Mouse (Mus musculus): ENCODE measurements around the gene Cacng3. TPM values are rescaled to one million over a fixed set of nuclear protein-coding genes. Genes with fewer than 3 reads are reported as not detected.

Cacng3 gene
- polyA plus RNA-seq, 2 experiments: not detected

- DNase-seq (ENCODE audit: low read depth in 3 of 3, low spot score in 3 of 3) (no peak), ATAC-seq (ENCODE audit: insufficient read depth) (no peak)
- no peak overlapping the region for H3K27ac ChIP-seq
- no peak for TF ChIP-seq EP300 (IDR thresholded peaks at IDR 0.05; ENCODE audit: low read depth)
- TF ChIP-seq CTCF (IDR thresholded peaks at IDR 0.05; ENCODE audit: low read depth): no peak
- H3K9me3 ChIP-seq (ENCODE audit: control insufficient read depth, low read length): no peaks in the 10 kb centered on the region
- no peak overlapping the region for H3K4me3 ChIP-seq (ENCODE audit: insufficient read depth in 1 of 2, low read depth in 2 of 2, low read length in 2 of 2)
- H3K36me3 ChIP-seq (replicated peaks; ENCODE audit: control insufficient read depth, insufficient read depth, low read depth): no peaks in the 10 kb centered on the region
- 39% methylated on average over 3 of the region's 3 CpGs for WGBS (ENCODE audit: insufficient replicate concordance)
- H3K27me3 ChIP-seq (ENCODE audit: control insufficient read depth, insufficient read depth, low read length): no peaks in the 10 kb centered on the region
- H3K4me2 ChIP-seq (ENCODE audit: low read depth): no peak overlapping the region
- H3K9ac ChIP-seq (replicated peaks): no peak overlapping the region
- H3K4me1 ChIP-seq (replicated peaks; ENCODE audit: control insufficient read depth in 2 of 2, insufficient read depth in 2 of 2, low read length in 1 of 2): no peaks in the 10 kb centered on the region
Measured at GRCm38 (mm10) chr7:122631151-122631550, 39.1 kb upstream of the Cacng3 start.

DNA sequence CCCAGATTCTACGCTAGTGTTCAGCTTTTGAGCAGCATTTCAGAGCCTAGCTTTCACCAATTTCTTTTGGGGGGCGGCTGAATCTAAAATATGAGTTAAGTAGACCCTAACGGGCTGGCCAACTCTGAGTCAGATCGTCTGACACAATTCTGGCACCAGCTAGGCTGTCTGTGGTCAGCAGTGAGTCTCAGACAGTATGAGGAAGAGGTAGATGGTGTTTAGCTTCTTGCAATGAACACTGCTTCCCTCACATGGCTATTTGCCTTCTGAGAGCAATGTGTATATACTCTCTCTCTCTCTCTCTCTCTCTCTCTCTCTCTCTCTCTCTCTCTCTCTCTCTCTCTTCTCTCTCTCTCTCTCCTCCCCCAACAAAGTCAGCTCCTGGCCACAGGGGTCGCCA, 37.3 kb upstream of the Cacng3 start:
- no peaks in the 10 kb centered on the region for H3K36me3 ChIP-seq (replicated peaks; ENCODE audit: control insufficient read depth, insufficient read depth, low read depth)
- no peak for ATAC-seq (ENCODE audit: insufficient read depth)
- no peaks in the 10 kb centered on the region for H3K9me3 ChIP-seq (ENCODE audit: control insufficient read depth, low read length)
- H3K27me3 ChIP-seq (ENCODE audit: control insufficient read depth, insufficient read depth, low read length): no peaks in the 10 kb centered on the region
- no peak overlapping the region for H3K4me3 ChIP-seq (ENCODE audit: insufficient read depth in 1 of 2, low read depth in 2 of 2, low read length in 2 of 2)
- H3K9ac ChIP-seq (replicated peaks): no peak overlapping the region
- no peaks in the 10 kb centered on the region for H3K4me1 ChIP-seq (replicated peaks; ENCODE audit: control insufficient read depth in 2 of 2, insufficient read depth in 2 of 2, low read length in 1 of 2)
- no peak for DNase-seq (ENCODE audit: low read depth in 3 of 3, low spot score in 3 of 3)
- no peak for TF ChIP-seq CTCF (IDR thresholded peaks at IDR 0.05; ENCODE audit: low read depth)
- TF ChIP-seq EP300 (IDR thresholded peaks at IDR 0.05; ENCODE audit: low read depth): no peak
- WGBS (ENCODE audit: insufficient replicate concordance): 35% methylated on average over 5 of the region's 5 CpGs
- H3K27ac ChIP-seq: no peak overlapping the region
- H3K4me2 ChIP-seq (ENCODE audit: low read depth): no peak overlapping the region

DNA sequence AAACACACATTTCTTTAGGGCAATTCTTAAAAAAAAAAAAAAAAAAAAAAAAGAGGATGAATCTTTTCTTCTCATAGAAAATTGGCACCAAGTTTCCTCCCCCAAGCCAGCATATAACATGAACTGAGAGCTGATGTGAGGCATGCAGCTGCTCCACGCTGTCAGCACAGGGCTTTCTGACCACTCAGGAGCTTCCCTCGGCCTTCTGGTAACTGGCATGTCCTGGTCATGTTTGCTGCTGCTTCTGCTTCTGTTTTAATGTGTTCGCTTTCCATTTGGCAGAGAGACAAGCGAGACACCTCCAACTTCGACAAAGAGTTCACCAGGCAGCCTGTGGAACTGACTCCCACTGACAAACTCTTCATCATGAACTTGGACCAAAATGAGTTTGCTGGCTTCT, 36.8 kb upstream of the Cacng3 start:
- H3K36me3 ChIP-seq (replicated peaks; ENCODE audit: control insufficient read depth, insufficient read depth, low read depth): no peaks in the 10 kb centered on the region
- DNase-seq (ENCODE audit: low read depth in 3 of 3, low spot score in 3 of 3): no peak
- no peak overlapping the region for H3K4me3 ChIP-seq (ENCODE audit: insufficient read depth in 1 of 2, low read depth in 2 of 2, low read length in 2 of 2)
- TF ChIP-seq EP300 (IDR thresholded peaks at IDR 0.05; ENCODE audit: low read depth): no peak
- no peaks in the 10 kb centered on the region for H3K4me1 ChIP-seq (replicated peaks; ENCODE audit: control insufficient read depth in 2 of 2, insufficient read depth in 2 of 2, low read length in 1 of 2)
- H3K27ac ChIP-seq: no peak overlapping the region
- H3K27me3 ChIP-seq (ENCODE audit: control insufficient read depth, insufficient read depth, low read length): no peaks in the 10 kb centered on the region
- H3K9ac ChIP-seq (replicated peaks): no peak overlapping the region
- WGBS (ENCODE audit: insufficient replicate concordance): 66% methylated on average over 5 of the region's 5 CpGs
- H3K4me2 ChIP-seq (ENCODE audit: low read depth): no peak overlapping the region
- no peak for ATAC-seq (ENCODE audit: insufficient read depth)
- no peaks in the 10 kb centered on the region for H3K9me3 ChIP-seq (ENCODE audit: control insufficient read depth, low read length)

DNA sequence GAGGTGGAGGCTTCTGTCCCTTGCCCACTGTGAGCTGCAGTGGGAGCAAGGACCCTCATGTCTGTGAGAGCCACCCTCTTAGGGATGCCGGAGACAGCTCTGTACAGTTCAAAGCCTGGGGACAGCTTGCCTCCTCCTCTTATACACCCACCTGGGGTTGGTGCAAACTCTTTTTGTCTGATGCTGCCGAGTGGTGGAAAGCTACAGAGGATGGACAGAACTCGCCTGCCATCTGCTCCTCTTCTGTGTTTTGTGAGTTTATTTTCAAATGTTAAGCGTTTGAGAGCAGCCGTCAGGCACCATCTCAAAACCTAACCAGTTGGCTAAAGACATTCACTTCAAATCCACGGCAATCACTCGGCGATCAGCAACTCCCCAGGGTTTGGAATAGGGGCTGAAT, 26.6 kb upstream of the Cacng3 start:
- H3K27ac ChIP-seq: no peak overlapping the region
- no peak for DNase-seq (ENCODE audit: low read depth in 3 of 3, low spot score in 3 of 3)

DNA sequence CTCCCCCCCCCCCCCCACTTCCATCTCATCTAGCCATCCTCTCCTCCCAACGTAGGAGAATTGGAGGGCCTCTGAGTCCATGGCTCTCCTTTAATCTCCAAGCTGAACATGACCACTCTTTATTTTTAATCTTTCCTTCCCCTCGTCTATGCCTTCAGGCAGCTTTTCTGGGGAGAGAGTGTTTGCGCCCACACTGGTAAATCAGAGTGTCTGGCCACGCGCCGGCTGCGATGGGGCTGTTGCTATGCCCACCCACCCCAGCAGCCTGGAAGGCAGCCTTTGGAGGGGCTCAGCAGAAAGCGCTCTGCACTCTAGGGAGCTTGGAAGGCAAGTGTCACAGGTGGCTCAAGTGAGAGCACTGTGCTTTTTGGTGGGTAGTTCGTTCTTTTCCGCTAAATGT, 21.0 kb upstream of the Cacng3 start:
- no peak overlapping the region for H3K27ac ChIP-seq
- no peak overlapping the region for H3K4me2 ChIP-seq (ENCODE audit: low read depth)
- no peaks in the 10 kb centered on the region for H3K9me3 ChIP-seq (ENCODE audit: control insufficient read depth, low read length)
- DNase-seq (ENCODE audit: low read depth in 3 of 3, low spot score in 3 of 3) (no peak), ATAC-seq (ENCODE audit: insufficient read depth) (no peak)
- H3K4me3 ChIP-seq (ENCODE audit: insufficient read depth in 1 of 2, low read depth in 2 of 2, low read length in 2 of 2): no peak overlapping the region
- no peaks in the 10 kb centered on the region for H3K27me3 ChIP-seq (ENCODE audit: control insufficient read depth, insufficient read depth, low read length)
- no peaks in the 10 kb centered on the region for H3K36me3 ChIP-seq (replicated peaks; ENCODE audit: control insufficient read depth, insufficient read depth, low read depth)
- TF ChIP-seq EP300 (IDR thresholded peaks at IDR 0.05; ENCODE audit: low read depth): no peak
- TF ChIP-seq CTCF (IDR thresholded peaks at IDR 0.05; ENCODE audit: low read depth): no peak
- H3K9ac ChIP-seq (replicated peaks): no peak overlapping the region
- 68% methylated on average over 10 of the region's 10 CpGs for WGBS (ENCODE audit: insufficient replicate concordance)
- no peaks in the 10 kb centered on the region for H3K4me1 ChIP-seq (replicated peaks; ENCODE audit: control insufficient read depth in 2 of 2, insufficient read depth in 2 of 2, low read length in 1 of 2)

More for the DNA sequence above, 26.6 kb upstream of the Cacng3 start:
- ATAC-seq (ENCODE audit: insufficient read depth): no peak
- H3K27me3 ChIP-seq (ENCODE audit: control insufficient read depth, insufficient read depth, low read length): no peaks in the 10 kb centered on the region
- WGBS (ENCODE audit: insufficient replicate concordance): 77% methylated on average over 8 of the region's 8 CpGs
- no peaks in the 10 kb centered on the region for H3K9me3 ChIP-seq (ENCODE audit: control insufficient read depth, low read length)
- H3K4me1 ChIP-seq (replicated peaks; ENCODE audit: control insufficient read depth in 2 of 2, insufficient read depth in 2 of 2, low read length in 1 of 2): no peaks in the 10 kb centered on the region
- H3K4me3 ChIP-seq (ENCODE audit: insufficient read depth in 1 of 2, low read depth in 2 of 2, low read length in 2 of 2): no peak overlapping the region
- H3K4me2 ChIP-seq (ENCODE audit: low read depth): no peak overlapping the region
- no peak overlapping the region for H3K9ac ChIP-seq (replicated peaks)
- no peaks in the 10 kb centered on the region for H3K36me3 ChIP-seq (replicated peaks; ENCODE audit: control insufficient read depth, insufficient read depth, low read depth)
- TF ChIP-seq EP300 (IDR thresholded peaks at IDR 0.05; ENCODE audit: low read depth): no peak
- TF ChIP-seq CTCF (IDR thresholded peaks at IDR 0.05; ENCODE audit: low read depth): no peak
